Mouse (Mus musculus) R1 (cell line): ENCODE data around the gene Setmar.

ENCODE experiments used
- DNase-seq: peaks from one replicate; pipeline ENCODE4 v3.0.0-alpha.2; 2018; ENCODE audit warnings: low read depth, low spot score

Gene Setmar

GRCm38 (mm10) chr6:108111693-108112092, 46.8 kb downstream of the Setmar start:
- DNase-seq: no peak

GRCm38 (mm10) chr6:108114971-108115370, 50.1 kb downstream of the Setmar start:
- no peak for DNase-seq

DNA sequence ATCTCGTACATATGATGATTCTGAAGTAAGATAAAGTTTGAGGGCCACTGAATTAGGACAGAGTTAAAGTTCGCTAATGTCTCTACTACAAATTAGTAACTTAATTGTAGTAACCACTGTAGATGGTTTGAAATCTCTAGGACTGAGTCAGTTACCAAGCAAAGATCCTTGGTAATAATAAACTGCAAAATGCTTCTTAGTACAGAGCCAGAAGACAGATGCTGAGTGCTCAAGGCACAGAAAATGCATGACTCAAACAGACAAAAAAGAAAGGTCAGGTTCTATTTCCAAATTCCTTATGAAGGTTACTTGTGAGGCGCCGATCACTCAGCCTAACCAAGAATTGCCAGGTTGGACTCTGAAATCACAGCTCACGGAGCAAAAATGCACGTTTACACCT, 53.0 kb downstream of the Setmar start:
- no peak for DNase-seq

- no peak for DNase-seq
Measured at GRCm38 (mm10) chr6:108125474-108125873, 60.6 kb downstream of the Setmar start.

DNA sequence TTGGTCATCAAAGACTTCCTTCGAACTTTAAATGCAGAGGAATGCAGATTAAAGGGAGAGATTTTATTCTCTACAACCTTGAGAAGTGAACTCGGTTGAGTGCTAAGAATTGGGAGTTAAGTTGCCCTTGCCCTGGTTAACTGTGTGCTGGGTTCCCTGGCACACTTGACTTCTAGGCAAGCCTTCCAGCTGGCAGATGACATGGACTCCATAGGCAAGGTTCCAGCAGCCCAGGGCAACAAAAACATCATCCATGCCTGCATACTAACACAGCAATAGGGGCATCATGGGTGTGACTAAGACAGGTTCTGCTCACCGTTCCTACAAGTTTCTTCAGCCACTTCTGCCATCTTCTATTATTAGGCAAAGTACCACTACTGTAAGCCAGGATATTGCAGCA, 61.8 kb downstream of the Setmar start:
- DNase-seq: no peak
